Mouse (Mus musculus): ENCODE results near the gene Gm43738.

DNA sequence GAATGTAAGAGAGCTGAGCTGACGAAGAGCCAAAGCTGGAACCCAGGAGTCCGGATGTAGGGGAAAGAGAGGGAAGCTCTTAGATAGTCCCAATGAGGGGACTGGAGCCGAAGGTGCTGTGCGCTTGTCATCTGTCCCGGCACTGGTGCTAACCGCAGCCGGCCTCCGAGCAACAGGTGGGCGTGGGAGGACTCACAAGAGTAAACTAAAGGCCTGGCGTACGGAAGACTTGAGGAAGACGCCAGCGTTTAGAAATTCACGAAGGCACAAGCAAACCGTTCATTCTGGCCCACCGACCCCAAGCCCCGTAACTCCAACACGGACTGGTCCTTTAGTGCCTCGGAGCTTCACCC lies 536 bp upstream of the Gm43738 start:
- TF ChIP-seq EP300 (IDR thresholded peaks at IDR 0.05; ENCODE audit: low read depth) (no peak), CTCF (IDR thresholded peaks at IDR 0.05; ENCODE audit: low read depth) (no peak)

All from heart, postnatal 0 days (tissue).